Mouse (Mus musculus): ENCODE measurements around the gene Nup35.

The Nup35 gene

GRCm38 (mm10) chr2:80616854-80617737 lies at the start of gene Nup35, which contains the start of gene Dusp19:
TSS of gene Nup35 (plus strand) at chr2:80617236.
TSS of gene Dusp19 (plus strand) at chr2:80617045.
- DNase-seq (ENCODE audit: low read depth, low spot score) = peak; percentile 94

GRCm38 (mm10) chr2:80567411-80567810 lies 49.6 kb upstream of the Nup35 start:
- DNase-seq (ENCODE audit: low read depth, low spot score) = no peak

- no peak for DNase-seq (ENCODE audit: low read depth, low spot score)
These were observed 46.4 kb upstream of the Nup35 start for GRCm38 (mm10) chr2:80570656-80571055.

- DNase-seq (ENCODE audit: low read depth, low spot score) = no peak
These were observed 39.8 kb upstream of the Nup35 start for GRCm38 (mm10) chr2:80577286-80577685.

GRCm38 (mm10) chr2:80579253-80579891 lies 37.7 kb upstream of the Nup35 start:
- no peak for DNase-seq (ENCODE audit: low read depth, low spot score)

- no peak for DNase-seq (ENCODE audit: low read depth, low spot score)
These were observed 36.6 kb upstream of the Nup35 start for GRCm38 (mm10) chr2:80580311-80580961.

GRCm38 (mm10) chr2:80581043-80581711 lies 35.9 kb upstream of the Nup35 start, which contains the start of gene Nckap1:
TSS of gene Nckap1 (minus strand) at chr2:80581380.
- peak; percentile 58 for DNase-seq (ENCODE audit: low read depth, low spot score)

- no peak for DNase-seq (ENCODE audit: low read depth, low spot score)
These were observed 34.7 kb upstream of the Nup35 start for GRCm38 (mm10) chr2:80582356-80582755.

GRCm38 (mm10) chr2:80594215-80594918 lies 22.7 kb upstream of the Nup35 start:
- no peak for DNase-seq (ENCODE audit: low read depth, low spot score)

- no peak for DNase-seq (ENCODE audit: low read depth, low spot score)
These were observed 20.1 kb upstream of the Nup35 start for GRCm38 (mm10) chr2:80596960-80597359.

GRCm38 (mm10) chr2:80599850-80600249 lies 17.2 kb upstream of the Nup35 start:
- DNase-seq (ENCODE audit: low read depth, low spot score) = no peak

- no peak for DNase-seq (ENCODE audit: low read depth, low spot score)
These were observed 16.4 kb upstream of the Nup35 start for GRCm38 (mm10) chr2:80600611-80601010.

GRCm38 (mm10) chr2:80602756-80603155 lies 14.3 kb upstream of the Nup35 start:
- DNase-seq (ENCODE audit: low read depth, low spot score) = peak; percentile 53

GRCm38 (mm10) chr2:80603771-80604426 lies 13.1 kb upstream of the Nup35 start:
- no peak for DNase-seq (ENCODE audit: low read depth, low spot score)

GRCm38 (mm10) chr2:80612286-80612685 lies 4.8 kb upstream of the Nup35 start:
- no peak for DNase-seq (ENCODE audit: low read depth, low spot score)

GRCm38 (mm10) chr2:80612796-80613195 lies 4.2 kb upstream of the Nup35 start:
- no peak for DNase-seq (ENCODE audit: low read depth, low spot score)

- no peak for DNase-seq (ENCODE audit: low read depth, low spot score)
These were observed 2.0 kb downstream of the Nup35 start for GRCm38 (mm10) chr2:80618991-80619390.

- no peak for DNase-seq (ENCODE audit: low read depth, low spot score)
These were observed 4.9 kb downstream of the Nup35 start for GRCm38 (mm10) chr2:80621921-80622320.

- no peak for DNase-seq (ENCODE audit: low read depth, low spot score)
These were observed 7.5 kb downstream of the Nup35 start for GRCm38 (mm10) chr2:80624523-80624922.

GRCm38 (mm10) chr2:80632336-80633026 lies 15.4 kb downstream of the Nup35 start:
- DNase-seq (ENCODE audit: low read depth, low spot score) = peak; percentile 50

Data from ES-CJ7 (cell line).